ENCODE assay signal across 25 mouse cellular contexts in the genomic region with DNA sequence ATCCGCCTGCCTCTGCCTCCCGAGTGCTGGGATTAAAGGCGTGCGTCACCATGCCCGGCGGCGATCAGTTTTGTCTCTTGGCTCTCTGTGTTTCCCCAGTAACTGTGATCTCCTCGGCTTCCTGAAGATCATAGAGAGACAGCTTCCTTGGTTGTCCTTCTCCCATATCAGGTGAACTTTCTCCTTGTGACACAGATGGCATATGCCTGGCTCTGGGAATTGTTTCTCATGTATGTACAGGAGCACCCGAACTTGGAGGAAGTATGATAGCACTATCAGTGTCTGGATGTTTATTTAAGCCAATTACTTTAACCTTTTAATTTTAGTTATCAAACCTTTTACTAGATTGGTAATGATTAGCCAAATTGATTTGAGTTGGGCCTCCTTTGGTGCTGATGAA.
"Had no signal": no experiment of that assay in that cellular context is flagged by ENCODE, and none has a peak within 500 bp of the region (broad histone marks: within the 10 kb centered on the region; RNA-seq: fewer than 3 reads in every experiment).

No protein-coding gene starts in this region.

- H3K9me3 ChIP-seq: heart, embryonic 10.5 days; heart, embryonic 12.5 days; hindbrain, embryonic 10.5 days; hindbrain, embryonic 12.5 days; kidney, embryonic 15.5 days; limb, embryonic 13.5 days; limb, embryonic 15.5 days; liver, embryonic 12.5 days had no signal

- H3K4me3 ChIP-seq: gastrocnemius, adult 2 months; heart, embryonic 10.5 days; heart, embryonic 12.5 days; hindbrain, embryonic 10.5 days; hindbrain, embryonic 12.5 days; kidney, embryonic 15.5 days; limb, embryonic 13.5 days; limb, embryonic 15.5 days; liver, embryonic 12.5 days had no signal

- H3K27me3 ChIP-seq: heart, embryonic 12.5 days; hindbrain, embryonic 12.5 days; kidney, embryonic 15.5 days; limb, embryonic 13.5 days; limb, embryonic 15.5 days; liver, embryonic 12.5 days had no signal

- H3K36me3 ChIP-seq: liver, embryonic 12.5 days had no signal

- H3K9ac ChIP-seq: heart, embryonic 12.5 days; hindbrain, embryonic 12.5 days; hindbrain, embryonic 14.5 days; kidney, embryonic 15.5 days; limb, embryonic 13.5 days; limb, embryonic 15.5 days; liver, embryonic 12.5 days had no signal

- ATAC-seq: hindbrain, embryonic 16.5 days; inflammation-experienced regulatory T-cells, adult 6 months; liver, embryonic 12.5 days had no signal

- H3K4me2 ChIP-seq: heart, embryonic 12.5 days; hindbrain, embryonic 12.5 days; hindbrain, embryonic 14.5 days; kidney, embryonic 15.5 days; limb, embryonic 13.5 days; limb, embryonic 15.5 days; liver, embryonic 12.5 days had no signal

- H3K4me1 ChIP-seq: hindbrain, embryonic 10.5 days; liver, embryonic 12.5 days had no signal

- H3K27ac ChIP-seq: gastrocnemius, adult 2 months; heart, embryonic 10.5 days; hindbrain, embryonic 10.5 days; hindbrain, embryonic 12.5 days; hindbrain, embryonic 14.5 days; kidney, embryonic 15.5 days; kidney, postnatal 0 days; limb, embryonic 13.5 days; limb, embryonic 15.5 days; liver, embryonic 12.5 days had no signal

- DNase-seq: gastrocnemius, adult 2 months; gastrocnemius, postnatal 10 days; gastrocnemius, postnatal 25 days; heart, postnatal 10 days; heart, postnatal 4 days; kidney, adult 11 months; kidney, adult 2 months; kidney, adult 9 months; kidney, postnatal 14 days; kidney, postnatal 36 days; layer of hippocampus, adult 9-11 months; layer of hippocampus, postnatal 36 days; left cerebral cortex, postnatal 4 days had no signal
